Mouse (Mus musculus) MEL (cell line): ENCODE measurements at regions not wholly inside any gene's neighbourhood (a gene's known extent, or its start where the extent isn't known, plus 50 kb on each side); places are given as distances from the start of the nearest gene placed in this dataset.

Source experiments
- DNase-seq: peaks from one replicate; pipeline ENCODE4 v3.0.0; 2011; ENCODE audit warnings: low read depth, low spot score
- H3K27ac ChIP-seq: 2 replicates; pipeline ENCODE4 v1.5.1; 2012; ENCODE audit warnings: low read depth, mild to moderate bottlenecking, control low read depth, low read length, moderate library complexity; ENCODE audit not compliant: control insufficient read depth
- H3K27me3 ChIP-seq, 2 experiments: fragments of 150-350 bp in 1 of 2; sonication (generic) in 1 of 2; 2 replicates each; pipeline ENCODE4 v1.6.1; 2012; ENCODE audit warnings: low read length in 2 of 2, mild to moderate bottlenecking in 2 of 2, improper control_type of control experiment in 1 of 2, moderate library complexity in 1 of 2; ENCODE audit not compliant: insufficient read depth in 2 of 2, control insufficient read depth in 1 of 2
- H3K36me3 ChIP-seq, 2 experiments: 2 replicates each; pipeline ENCODE4 v1.6.1; 2012 to 2014; ENCODE audit warnings: low read length in 2 of 2, improper control_type of control experiment in 1 of 2, inconsistent platforms in 1 of 2, mild to moderate bottlenecking in 1 of 2; ENCODE audit not compliant: insufficient read depth in 2 of 2, control insufficient read depth in 1 of 2
- H3K4me1 ChIP-seq, 2 experiments: fragments of 150-350 bp in 1 of 2; sonication (generic) in 1 of 2; 2 replicates each; pipeline ENCODE4 v1.6.1; 2012; ENCODE audit warnings: low read length in 2 of 2, improper control_type of control experiment in 1 of 2, mild to moderate bottlenecking in 1 of 2; ENCODE audit not compliant: insufficient read depth in 2 of 2, control insufficient read depth in 1 of 2
- H3K4me3 ChIP-seq, 2 experiments: fragments of 150-350 bp in 1 of 2; sonication (generic) in 1 of 2; 2 replicates each; pipeline ENCODE4 v1.5.1; 2012; ENCODE audit warnings: low read depth in 2 of 2, low read length in 2 of 2, mild to moderate bottlenecking in 2 of 2, moderate library complexity in 2 of 2, control low read depth in 1 of 2, improper control_type of control experiment in 1 of 2; ENCODE audit not compliant: control insufficient read depth in 1 of 2, insufficient read depth in 1 of 2
- H3K79me2 ChIP-seq: 2 replicates; pipeline ENCODE4 v1.6.1; 2012; ENCODE audit warnings: mild to moderate bottlenecking, low read length, moderate library complexity; ENCODE audit not compliant: control insufficient read depth, poor library complexity, insufficient read depth
- H3K9ac ChIP-seq: 2 replicates; pipeline ENCODE4 v1.6.1; 2012; ENCODE audit warnings: low read depth, mild to moderate bottlenecking, control low read depth, low read length, moderate library complexity; ENCODE audit not compliant: control insufficient read depth, poor library complexity, severe bottlenecking
- H3K9me3 ChIP-seq: fragments of 150-350 bp; sonication (generic); replicated peaks from 2 replicates; pipeline ENCODE4 v1.6.1; 2012; ENCODE audit warnings: mild to moderate bottlenecking, low read length, improper control_type of control experiment, moderate library complexity; ENCODE audit not compliant: insufficient read depth
- BHLHE40 ChIP-seq: IDR thresholded peaks from 2 replicates; pipeline ENCODE4 v1.6.1; 2012; ENCODE audit warnings: low read depth, mild to moderate bottlenecking, inconsistent platforms, low read length, improper control_type of control experiment, borderline replicate concordance
- CHD1 ChIP-seq: IDR thresholded peaks from 2 replicates; pipeline ENCODE4 v1.6.1; 2012; ENCODE audit warnings: low read depth, mild to moderate bottlenecking, inconsistent platforms, low read length, improper control_type of control experiment
- ELF1 ChIP-seq: IDR thresholded peaks from 2 replicates; pipeline ENCODE4 v1.6.1; 2014; ENCODE audit warnings: low read depth, mild to moderate bottlenecking, inconsistent platforms, low read length, improper control_type of control experiment, moderate library complexity
- EP300 ChIP-seq, 2 experiments: IDR thresholded peaks; 2 replicates each; pipeline ENCODE4 v1.6.1; 2011; ENCODE audit warnings: improper control_type of control experiment in 2 of 2, low read length in 2 of 2, low read depth in 1 of 2, mild to moderate bottlenecking in 1 of 2
- GABPA ChIP-seq: IDR thresholded peaks from 2 replicates; pipeline ENCODE4 v1.6.1; 2012; ENCODE audit warnings: low read depth, mild to moderate bottlenecking, inconsistent platforms, low read length, improper control_type of control experiment, moderate library complexity
- HCFC1 ChIP-seq: IDR thresholded peaks from 2 replicates; pipeline ENCODE4 v1.6.1; 2012; ENCODE audit warnings: low read depth, mild to moderate bottlenecking, inconsistent platforms, low read length, improper control_type of control experiment, moderate library complexity
- JUND ChIP-seq: IDR thresholded peaks from 2 replicates; pipeline ENCODE4 v1.6.1; 2011; ENCODE audit warnings: low read depth, mild to moderate bottlenecking, improper control_type of control experiment, low read length
- KAT2A ChIP-seq: conservative IDR thresholded peaks from 2 replicates; pipeline ENCODE4 v1.6.1; 2012; ENCODE audit warnings: low read depth, low read length, improper control_type of control experiment, inconsistent platforms
- MAFK ChIP-seq: IDR thresholded peaks from 2 replicates; pipeline ENCODE4 v1.6.1; 2011; ENCODE audit warnings: low read depth, mild to moderate bottlenecking, low read length, improper control_type of control experiment, borderline replicate concordance
- MAX ChIP-seq: IDR thresholded peaks from 2 replicates; pipeline ENCODE4 v1.6.1; 2011; ENCODE audit warnings: low read length, improper control_type of control experiment
- MAZ ChIP-seq: IDR thresholded peaks from 2 replicates; pipeline ENCODE4 v1.6.1; 2012; ENCODE audit warnings: low read depth, mild to moderate bottlenecking, inconsistent platforms, low read length, improper control_type of control experiment
- MEF2A ChIP-seq: IDR thresholded peaks from 2 replicates; pipeline ENCODE4 v1.6.1; 2014; ENCODE audit warnings: low read depth, mild to moderate bottlenecking, inconsistent platforms, low read length, improper control_type of control experiment; ENCODE audit not compliant: poor library complexity, insufficient replicate concordance, severe bottlenecking; ENCODE audit errors: extremely low read depth
- MYB ChIP-seq: IDR thresholded peaks from 2 replicates; pipeline ENCODE4 v1.6.1; 2011; ENCODE audit warnings: mild to moderate bottlenecking, low read depth, low read length, improper control_type of control experiment
- NELFE ChIP-seq: IDR thresholded peaks from 2 replicates; pipeline ENCODE4 v1.6.1; 2011; ENCODE audit warnings: low read depth, low read length, improper control_type of control experiment
- NRF1 ChIP-seq: IDR thresholded peaks from 2 replicates; pipeline ENCODE4 v1.6.1; 2014; ENCODE audit warnings: low read depth, mild to moderate bottlenecking, inconsistent platforms, low read length, improper control_type of control experiment, moderate library complexity; ENCODE audit not compliant: poor library complexity, insufficient read depth, severe bottlenecking
- POLR2A ChIP-seq, 2 experiments: IDR thresholded peaks; 2 replicates each; pipeline ENCODE4 v1.6.1; 2011 to 2012; ENCODE audit warnings: low read length in 2 of 2, mild to moderate bottlenecking in 2 of 2, control low read depth in 1 of 2, improper control_type of control experiment in 1 of 2, low read depth in 1 of 2, moderate library complexity in 1 of 2; ENCODE audit not compliant: control insufficient read depth in 1 of 2, insufficient read depth in 1 of 2, poor library complexity in 1 of 2
- POLR2AphosphoS2 ChIP-seq: IDR thresholded peaks from 2 replicates; pipeline ENCODE4 v1.6.1; 2011; ENCODE audit warnings: low read length, improper control_type of control experiment
- SMC3 ChIP-seq: IDR thresholded peaks from 2 replicates; pipeline ENCODE4 v1.6.1; 2011; ENCODE audit warnings: low read depth, low read length, improper control_type of control experiment
- TAL1 ChIP-seq: IDR thresholded peaks from 2 replicates; pipeline ENCODE4 v1.6.1; 2012; ENCODE audit warnings: mild to moderate bottlenecking, inconsistent platforms, low read length, moderate library complexity, mixed read lengths
- TBP ChIP-seq: IDR thresholded peaks from 2 replicates; pipeline ENCODE4 v1.8.0; 2011; ENCODE audit warnings: low read depth, low read length, improper control_type of control experiment
- UBTF ChIP-seq: IDR thresholded peaks from 2 replicates; pipeline ENCODE4 v1.6.1; 2012; ENCODE audit warnings: low read depth, mild to moderate bottlenecking, inconsistent platforms, low read length, improper control_type of control experiment, moderate library complexity, borderline replicate concordance; ENCODE audit not compliant: insufficient read depth
- ZC3H11A ChIP-seq: IDR thresholded peaks from 2 replicates; pipeline ENCODE4 v1.6.1; 2012; ENCODE audit warnings: low read depth, mild to moderate bottlenecking, inconsistent platforms, low read length, improper control_type of control experiment
- ZKSCAN1 ChIP-seq: IDR thresholded peaks from 2 replicates; pipeline ENCODE4 v1.6.1; 2012; ENCODE audit warnings: low read depth, mild to moderate bottlenecking, inconsistent platforms, low read length, improper control_type of control experiment, moderate library complexity
- ZMIZ1 ChIP-seq: IDR thresholded peaks from 2 replicates; pipeline ENCODE4 v1.6.1; 2012; ENCODE audit warnings: low read depth, mild to moderate bottlenecking, inconsistent platforms, low read length, improper control_type of control experiment, moderate library complexity

DNA sequence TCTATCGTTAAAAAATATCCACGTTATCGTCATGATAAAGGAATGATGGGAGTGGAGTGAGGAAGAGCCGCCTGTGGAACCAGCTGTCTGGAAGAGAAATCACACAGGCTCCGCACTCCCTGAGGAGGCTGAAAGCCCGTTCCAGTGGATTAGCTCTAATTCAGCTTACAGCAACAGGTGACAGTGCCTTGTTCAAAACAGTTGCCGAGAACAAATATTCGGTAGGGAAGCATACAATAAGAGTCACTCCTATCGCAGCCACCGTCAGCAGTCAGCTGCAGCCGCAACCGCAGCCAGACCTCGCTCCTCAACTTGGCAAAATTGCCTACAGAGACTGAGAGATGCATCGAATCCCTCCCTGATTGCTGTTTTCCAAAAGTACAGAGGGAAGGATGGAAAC lies 1501.6 kb downstream of the Slc22a22 start:
- Histone ChIP-seq H3K9ac (no peak overlapping the region), H3K4me1 (no peaks in the 10 kb centered on the region), H3K27me3 (no peaks in the 10 kb centered on the region), H3K9me3 (no peaks in the 10 kb centered on the region), H3K27ac (no peak overlapping the region), H3K4me3 (no peak overlapping the region), H3K79me2 (no peaks in the 10 kb centered on the region), H3K36me3 (no peaks in the 10 kb centered on the region)
- TF ChIP-seq NRF1 (no peak), BHLHE40 (no peak), EP300 (IDR thresholded peaks at IDR 0.05; ENCODE audit: low read depth in 1 of 2, low read length in 2 of 2) (no peak), JUND (no peak), MYB (no peak), ZKSCAN1 (no peak), MAFK (no peak), MAX (no peak), CHD1 (no peak)
- no peak for DNase-seq

DNA sequence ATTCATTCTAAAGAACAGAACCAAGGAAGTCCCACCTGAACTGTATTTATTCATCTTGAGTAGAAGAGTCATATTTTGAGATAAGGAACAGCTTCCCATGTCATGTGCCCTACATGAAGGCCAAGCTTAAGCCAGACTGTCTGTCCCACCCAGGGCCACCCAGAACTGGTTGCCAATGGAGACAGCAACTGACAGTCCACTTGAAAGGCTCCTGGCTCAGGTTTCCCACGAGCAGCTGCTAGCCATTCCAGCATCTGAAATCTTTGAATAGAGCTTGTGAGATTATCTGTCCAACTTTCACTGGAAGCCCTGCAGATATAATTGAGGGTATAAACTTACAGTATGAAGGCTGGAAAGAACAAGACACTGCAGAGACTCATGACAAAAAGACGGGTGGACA lies 1510.6 kb downstream of the Slc22a22 start:
- DNase-seq: no peak

More for the DNA sequence above, 1510.6 kb downstream of the Slc22a22 start:
- H3K4me1 ChIP-seq: no peaks in the 10 kb centered on the region
- H3K27ac ChIP-seq: no peak overlapping the region
- no peaks in the 10 kb centered on the region for H3K27me3 ChIP-seq
- H3K79me2 ChIP-seq: no peaks in the 10 kb centered on the region
- no peak overlapping the region for H3K9ac ChIP-seq
- H3K4me3 ChIP-seq: no peak overlapping the region
- no peaks in the 10 kb centered on the region; the same call in 1 of the 2 replicates for H3K9me3 ChIP-seq
- no peaks in the 10 kb centered on the region for H3K36me3 ChIP-seq
- TF ChIP-seq HCFC1 (no peak), UBTF (no peak), BHLHE40 (no peak), ELF1 (no peak), TAL1 (no peak), MYB (no peak), CHD1 (no peak), MAZ (no peak), TBP (no peak), ZMIZ1 (no peak), SMC3 (no peak), NRF1 (no peak), ZC3H11A (no peak), MAX (no peak), MEF2A (no peak), GABPA (no peak), POLR2AphosphoS2 (no peak), NELFE (no peak), POLR2A (IDR thresholded peaks at IDR 0.05; ENCODE audit: control insufficient read depth in 1 of 2, insufficient read depth in 1 of 2, low read depth in 1 of 2, low read length in 2 of 2, poor library complexity in 1 of 2) (no peak), KAT2A (no peak)
